Mouse (Mus musculus) lung, adult 2 months (tissue): Measurements from ENCODE around the gene Man2b1.

Source experiments
- CTCF ChIP-seq: fragments of 200-500 bp; IDR thresholded peaks from 2 replicates; pipeline ENCODE4 v1.5.1; 2011; ENCODE audit warnings: mild to moderate bottlenecking, low read length, control low read depth; ENCODE audit not compliant: insufficient read depth
- POLR2A ChIP-seq: fragments of 200-500 bp; IDR thresholded peaks from 2 replicates; pipeline ENCODE4 v1.6.1; 2011; ENCODE audit warnings: low read depth, mild to moderate bottlenecking, control low read depth, low read length, borderline replicate concordance; ENCODE audit errors: extremely low read depth

GRCm38 (mm10) chr8:85096850-85097249 lies 13.8 kb downstream of the Man2b1 start:
- TF ChIP-seq CTCF (no peak), POLR2A (no peak)
